Comparison of ENCODE assay signal across 8 mouse cellular contexts in genomic region chr14:52315792-52316440, GRCm38 (mm10). TPM values are rescaled to one million over a fixed set of nuclear protein-coding genes. Genes with fewer than 3 reads are reported as not detected.
DNase-seq lines count a peak whose midpoint lies in the region; ATAC-seq and TF ChIP-seq lines count a peak whose summit lies in the region.

No protein-coding gene starts in this region.

- H3K27ac ChIP-seq in forebrain, embryonic 14.5 days (ENCODE audit: low read depth, low read length), result peak overlapping the region; percentile 90
- peak overlapping the region; percentile 98 for H3K27ac ChIP-seq in layer of hippocampus, adult 2 months

- peak; percentile 84 for ATAC-seq in CD4-positive, CD25-positive, alpha-beta regulatory T cell, adult 4 months
- peak; percentile 86 for ATAC-seq in forebrain, embryonic 14.5 days
- ATAC-seq in neutrophil, adult 5-6 weeks (ENCODE audit: extremely low read depth, insufficient number of reproducible peaks, low FRiP score, poor library complexity, severe bottlenecking), result peak; percentile 35

- H3K27me3 ChIP-seq in forebrain, embryonic 14.5 days (replicated peaks; ENCODE audit: control insufficient read depth, insufficient read depth, low read length), result no peaks in the 10 kb centered on the region

- intact Hi-C loops in heart, postnatal 36 days (cut with DNase I), result loop anchor here (10.0 kb wide), 1 partner anchor 211 kb away; the partner anchor contains the start of gene Hnrnpc

- H3K9me3 ChIP-seq in forebrain, embryonic 14.5 days (replicated peaks; ENCODE audit: control insufficient read depth, low read length), result no peaks in the 10 kb centered on the region

- WGBS in forebrain, embryonic 14.5 days, result under 1% methylated on average over 27 of the region's 41 CpGs
- under 1% methylated on average over 30 of the region's 41 CpGs for WGBS in lung, adult 2 months

- peak; percentile 41; the same call in 1 of the 2 replicates for TF ChIP-seq POLR2A in lung, adult 2 months (IDR thresholded peaks at IDR 0.05; ENCODE audit: borderline replicate concordance, extremely low read depth, low read depth, low read length)

- TF ChIP-seq CTCF in layer of hippocampus, adult 2 months (conservative IDR thresholded peaks at IDR 0.05), result no peak
- TF ChIP-seq CTCF in lung, adult 2 months (IDR thresholded peaks at IDR 0.05; ENCODE audit: insufficient read depth, low read length), result no peak

- H3K9ac ChIP-seq in forebrain, embryonic 14.5 days (ENCODE audit: low read length), result peak overlapping the region; percentile 94

- H3K4me2 ChIP-seq in forebrain, embryonic 14.5 days (ENCODE audit: low read length), result peak overlapping the region; percentile 82

- peak; percentile 92 for DNase-seq in brain, adult 2 months (ENCODE audit: low read depth, low spot score)
- peak; percentile 91 for DNase-seq in forebrain, embryonic 14.5 days (ENCODE audit: low spot score)
- peak; percentile 62 to 67 for DNase-seq in heart, postnatal 36 days
- peak; percentile 71 to 83 for DNase-seq in layer of hippocampus, adult 2 months (ENCODE audit: low spot score in 2 of 2)
- DNase-seq in lung, adult 2 months, result peak; percentile 61
- peak; percentile 74 for DNase-seq in thymus, postnatal 0 days (ENCODE audit: low spot score)

- peaks cover 19% of the 10 kb centered on the region for H3K4me1 ChIP-seq in forebrain, embryonic 14.5 days (ENCODE audit: control insufficient read depth, insufficient read depth, low read length)
- peaks cover 2% of the 10 kb centered on the region; the same call in 1 of the 2 replicates for H3K4me1 ChIP-seq in lung, adult 2 months (ENCODE audit: control insufficient read depth, insufficient read depth, low read length)

- H3K4me3 ChIP-seq in forebrain, embryonic 14.5 days (ENCODE audit: low read depth, low read length), result peak overlapping the region; percentile 77
- peak overlapping the region; percentile 93 for H3K4me3 ChIP-seq in layer of hippocampus, adult 2 months
- H3K4me3 ChIP-seq in lung, adult 2 months (replicated peaks; ENCODE audit: extremely low read depth, low read depth, low read length), result peak overlapping the region; percentile 80

- H3K36me3 ChIP-seq in forebrain, embryonic 14.5 days (ENCODE audit: control insufficient read depth, insufficient read depth, low read length), result peaks cover 37% of the 10 kb centered on the region

RNA-seq across cellular contexts. Expression of gene Mettl3, which starts 11.0 kb away (rescaled TPM):
- 10 to 100 TPM; 48.2 to 65.2 TPM for polyA plus RNA-seq in CD4-positive, CD25-positive, alpha-beta regulatory T cell, adult 4 months (2017; shearing (Covaris generic))
- polyA plus RNA-seq in forebrain, embryonic 14.5 days (2014; fragmentation: Nextera tagmentation; extraction: Ambion mirVana), result 42.4 and 46.9 TPM in 2 replicates
- total RNA-seq in heart, postnatal 36 days (2021), result 10 to 100 TPM; 16.5 to 18.1 TPM
- total RNA-seq in layer of hippocampus, adult 2 months (2021), result 10 to 100 TPM; 43.7 to 47.9 TPM
- polyA plus RNA-seq in lung, adult 2 months (2012; rRNA removed), result 20.3 and 22.7 TPM in 2 replicates
- total RNA-seq in neutrophil, adult 5-6 weeks (2017), result 88.0 and 97.4 TPM in 2 replicates
- polyA plus RNA-seq in thymus, postnatal 0 days (2015; fragmentation: Nextera tagmentation; extraction: Ambion mirVana), result 33.9 and 37.6 TPM in 2 replicates

RNA-seq across cellular contexts. Expression of gene Sall2, which starts 12.6 kb away (rescaled TPM):
- polyA plus RNA-seq in CD4-positive, CD25-positive, alpha-beta regulatory T cell, adult 4 months (2017; shearing (Covaris generic)), result 1 to 10 TPM; 2.2 to 5.6 TPM
- 25.1 and 30.1 TPM in 2 replicates for polyA plus RNA-seq in forebrain, embryonic 14.5 days (2014; fragmentation: Nextera tagmentation; extraction: Ambion mirVana)
- 1 to 10 TPM; 2.0 to 2.4 TPM for total RNA-seq in heart, postnatal 36 days (2021)
- 10 to 100 TPM; 44.5 to 45.3 TPM for total RNA-seq in layer of hippocampus, adult 2 months (2021)
- polyA plus RNA-seq in lung, adult 2 months (2012; rRNA removed), result 6.3 and 8.1 TPM in 2 replicates
- 0.35 TPM in 1 of 2 replicates, not detected in the other for total RNA-seq in neutrophil, adult 5-6 weeks (2017)
- 6.2 and 7.3 TPM in 2 replicates for polyA plus RNA-seq in thymus, postnatal 0 days (2015; fragmentation: Nextera tagmentation; extraction: Ambion mirVana)

RNA-seq across cellular contexts. Expression of gene Rab2b, which starts 36.6 kb away (rescaled TPM):
- polyA plus RNA-seq in CD4-positive, CD25-positive, alpha-beta regulatory T cell, adult 4 months (2017; shearing (Covaris generic)), result 10 to 100 TPM; 17.0 to 25.5 TPM
- polyA plus RNA-seq in forebrain, embryonic 14.5 days (2014; fragmentation: Nextera tagmentation; extraction: Ambion mirVana), result 40.2 and 40.3 TPM in 2 replicates
- 1 to 10 TPM; 4.1 to 7.2 TPM for total RNA-seq in heart, postnatal 36 days (2021)
- 10 to 100 TPM; 35.4 to 36.2 TPM for total RNA-seq in layer of hippocampus, adult 2 months (2021)
- 7.7 and 13.0 TPM in 2 replicates for polyA plus RNA-seq in lung, adult 2 months (2012; rRNA removed)
- total RNA-seq in neutrophil, adult 5-6 weeks (2017), result 12.2 and 16.8 TPM in 2 replicates
- polyA plus RNA-seq in thymus, postnatal 0 days (2015; fragmentation: Nextera tagmentation; extraction: Ambion mirVana), result 10.9 and 13.2 TPM in 2 replicates

RNA-seq across cellular contexts. Expression of gene Tox4, which starts 37.0 kb away (rescaled TPM):
- polyA plus RNA-seq in CD4-positive, CD25-positive, alpha-beta regulatory T cell, adult 4 months (2017; shearing (Covaris generic)), result 10 to 100 TPM; 67.6 to 86.8 TPM
- 55.2 and 55.7 TPM in 2 replicates for polyA plus RNA-seq in forebrain, embryonic 14.5 days (2014; fragmentation: Nextera tagmentation; extraction: Ambion mirVana)
- 10 to 100 TPM; 35.7 to 38.8 TPM for total RNA-seq in heart, postnatal 36 days (2021)
- total RNA-seq in layer of hippocampus, adult 2 months (2021), result 10 to 100 TPM; 63.9 to 66.0 TPM
- polyA plus RNA-seq in lung, adult 2 months (2012; rRNA removed), result 23.0 and 32.0 TPM in 2 replicates
- 55.7 and 61.0 TPM in 2 replicates for total RNA-seq in neutrophil, adult 5-6 weeks (2017)
- polyA plus RNA-seq in thymus, postnatal 0 days (2015; fragmentation: Nextera tagmentation; extraction: Ambion mirVana), result 45.0 and 46.0 TPM in 2 replicates

RNA-seq across cellular contexts. Expression of gene Olfr1513, which starts 40.3 kb away (rescaled TPM):
- not detected for polyA plus RNA-seq in CD4-positive, CD25-positive, alpha-beta regulatory T cell, adult 4 months (2017; shearing (Covaris generic))
- not detected in 2 replicates for polyA plus RNA-seq in forebrain, embryonic 14.5 days (2014; fragmentation: Nextera tagmentation; extraction: Ambion mirVana)
- total RNA-seq in heart, postnatal 36 days (2021), result not detected
- total RNA-seq in layer of hippocampus, adult 2 months (2021), result not detected
- polyA plus RNA-seq in lung, adult 2 months (2012; rRNA removed), result not detected in 2 replicates
- total RNA-seq in neutrophil, adult 5-6 weeks (2017), result not detected in 2 replicates
- polyA plus RNA-seq in thymus, postnatal 0 days (2015; fragmentation: Nextera tagmentation; extraction: Ambion mirVana), result not detected in 2 replicates

Comparison
In these comparisons a context has a peak if more than half of its experiments do, and no peak if none do; other contexts are left out.
1. Peak in every context shown above with its lines: DNase-seq, ATAC-seq, H3K4me3 ChIP-seq and H3K27ac ChIP-seq.
2. ATAC-seq: peak in every context shown above with its lines; median percentile 86 in forebrain, embryonic 14.5 days; 84 in CD4-positive, CD25-positive, alpha-beta regulatory T cell, adult 4 months; 35 in neutrophil, adult 5-6 weeks.